Mouse (Mus musculus): ENCODE measurements around the gene Tsku.

DNA sequence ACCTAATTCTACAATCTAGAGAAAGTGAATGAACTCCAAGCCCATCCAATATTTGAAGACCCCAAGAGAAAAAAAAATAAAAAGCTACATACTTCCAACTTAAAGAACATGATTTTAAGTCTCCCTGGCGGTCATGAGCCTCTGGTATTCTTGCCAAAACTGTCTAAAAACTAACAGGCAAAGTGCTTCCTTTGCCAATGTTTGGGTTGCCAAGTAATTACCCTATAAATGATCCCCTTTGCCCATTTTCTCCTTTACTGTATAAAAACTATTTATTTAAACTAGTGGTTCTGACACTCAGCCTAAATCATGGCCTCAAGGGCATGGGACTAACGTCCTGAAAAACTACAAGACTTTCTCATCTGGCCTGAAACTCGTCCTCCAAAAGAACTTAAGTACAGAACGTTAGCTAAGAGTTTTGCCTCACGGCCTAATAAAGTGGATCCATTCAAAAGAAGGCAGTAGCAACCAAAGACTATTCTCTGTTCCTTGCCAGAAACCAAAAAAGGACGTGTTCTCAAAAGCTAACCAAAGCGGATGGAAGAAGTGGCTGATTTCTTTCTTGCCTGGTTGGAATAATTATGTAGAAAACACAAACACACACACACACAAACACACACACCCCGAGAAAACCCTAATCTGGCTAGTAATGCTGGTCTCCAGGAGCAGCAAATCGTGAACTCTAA is 53.1 kb downstream of the Tsku start:
- TF ChIP-seq POLR2A (IDR thresholded peaks at IDR 0.05; ENCODE audit: insufficient read length, low read depth) (no peak), TCF12 (IDR thresholded peaks at IDR 0.05; ENCODE audit: insufficient read depth, poor library complexity, severe bottlenecking) (no peak), POLR2AphosphoS2 (IDR thresholded peaks at IDR 0.05; ENCODE audit: insufficient read length, low read depth) (no peak), MAX (IDR thresholded peaks at IDR 0.05; ENCODE audit: low read depth) (no peak), USF1 (IDR thresholded peaks at IDR 0.05; ENCODE audit: low read depth) (no peak), E2F4 (IDR thresholded peaks at IDR 0.05; ENCODE audit: insufficient read depth) (no peak), MYOD1 (IDR thresholded peaks at IDR 0.05; ENCODE audit: control insufficient read depth in 1 of 3, insufficient read length in 2 of 3, low read depth in 2 of 3) (no peak), CEBPB (IDR thresholded peaks at IDR 0.05; ENCODE audit: insufficient read depth, poor library complexity, severe bottlenecking) (no peak), MYOG (IDR thresholded peaks at IDR 0.05; ENCODE audit: control insufficient read depth in 1 of 3, insufficient read depth in 1 of 3, insufficient read length in 2 of 3, low read depth in 2 of 3) (no peak), REST (IDR thresholded peaks at IDR 0.05; ENCODE audit: insufficient read depth, insufficient read length) (no peak), SRF (IDR thresholded peaks at IDR 0.05; ENCODE audit: control insufficient read depth, insufficient read length, low read depth) (no peak)

Measured in myocyte (in vitro differentiated cells).